Mouse (Mus musculus) hindbrain, embryonic 16.5 days (tissue): ENCODE measurements around the gene Gm43552. TPM values are rescaled to one million over a fixed set of nuclear protein-coding genes. Genes with fewer than 3 reads are reported as not detected.

Source experiments
- ATAC-seq: fragments of 200-750 bp; cut with Nextera tagmentation; 2 replicates; pipeline ENCODE4 v1.8.0; 2017; ENCODE audit warnings: moderate TSS enrichment, moderate library complexity
- H3K27ac ChIP-seq: fragments of 300-500 bp; sonication (generic); 2 replicates; pipeline ENCODE4 v1.5.1; 2014; ENCODE audit warnings: low read depth, mild to moderate bottlenecking, control low read depth, low read length, moderate library complexity
- H3K27me3 ChIP-seq: fragments of 300-500 bp; sonication (generic); replicated peaks from 2 replicates; pipeline ENCODE4 v1.6.1; 2014; ENCODE audit warnings: low read length; ENCODE audit not compliant: control insufficient read depth, insufficient read depth
- H3K36me3 ChIP-seq: fragments of 300-500 bp; sonication (generic); 2 replicates; pipeline ENCODE4 v1.6.1; 2014; ENCODE audit warnings: mild to moderate bottlenecking, low read length, moderate library complexity, mixed read lengths; ENCODE audit not compliant: control insufficient read depth, insufficient read depth
- H3K4me1 ChIP-seq: fragments of 300-500 bp; sonication (generic); 2 replicates; pipeline ENCODE4 v1.6.1; 2014; ENCODE audit warnings: low read depth, low read length; ENCODE audit not compliant: control insufficient read depth, insufficient read depth
- H3K4me2 ChIP-seq: fragments of 300-500 bp; sonication (generic); 2 replicates; pipeline ENCODE4 v1.6.1; 2014; ENCODE audit warnings: mild to moderate bottlenecking, low read length, control low read depth, moderate library complexity
- H3K4me3 ChIP-seq: fragments of 300-500 bp; sonication (generic); 2 replicates; pipeline ENCODE4 v1.5.1; 2014; ENCODE audit warnings: mild to moderate bottlenecking, low read length, control low read depth, moderate library complexity
- H3K9ac ChIP-seq: fragments of 300-500 bp; sonication (generic); 2 replicates; pipeline ENCODE4 v1.6.1; 2014; ENCODE audit warnings: low read depth, mild to moderate bottlenecking, control low read depth, low read length, moderate library complexity
- H3K9me3 ChIP-seq: fragments of 300-500 bp; sonication (generic); 2 replicates; pipeline ENCODE4 v1.6.1; 2014; ENCODE audit warnings: mild to moderate bottlenecking, low read length, moderate library complexity; ENCODE audit not compliant: control insufficient read depth
- WGBS: fragments of 180-500 bp; shearing (Covaris S2); extraction: QIAGEN DNeasy Blood & Tissue Kit; methylation state at CpG from one replicate; pipeline ENCODE4 v1.1.7; 2014; 5-methylcytosine and 5-hydroxymethylcytosine counted together
- polyA plus RNA-seq: library from polyadenylated mRNA; unstranded; fragments of >200 nt; fragmentation: Nextera tagmentation; extraction: Ambion mirVana; gene quantifications from 2 replicates; pipeline ENCODE4 v1.2.1, GENCODE M21; 2015

Gene Gm43552
- polyA plus RNA-seq, 1 experiment from 2014 or later = not detected

- Histone ChIP-seq H3K27ac (no peak overlapping the region), H3K36me3 (no peaks in the 10 kb centered on the region), H3K9ac (no peak overlapping the region), H3K4me1 (no peaks in the 10 kb centered on the region), H3K4me3 (no peak overlapping the region), H3K9me3 (no peaks in the 10 kb centered on the region), H3K4me2 (peak overlapping the region; percentile 24; the same call in 1 of the 2 replicates), H3K27me3 (no peaks in the 10 kb centered on the region; the same call in 1 of the 2 replicates)
- WGBS = 7% methylated on average over 8 of the region's 8 CpGs
- ATAC-seq = no peak
These were observed 13.2 kb upstream of the Gm43552 start for GRCm38 (mm10) chr5:65505786-65506185.

DNA sequence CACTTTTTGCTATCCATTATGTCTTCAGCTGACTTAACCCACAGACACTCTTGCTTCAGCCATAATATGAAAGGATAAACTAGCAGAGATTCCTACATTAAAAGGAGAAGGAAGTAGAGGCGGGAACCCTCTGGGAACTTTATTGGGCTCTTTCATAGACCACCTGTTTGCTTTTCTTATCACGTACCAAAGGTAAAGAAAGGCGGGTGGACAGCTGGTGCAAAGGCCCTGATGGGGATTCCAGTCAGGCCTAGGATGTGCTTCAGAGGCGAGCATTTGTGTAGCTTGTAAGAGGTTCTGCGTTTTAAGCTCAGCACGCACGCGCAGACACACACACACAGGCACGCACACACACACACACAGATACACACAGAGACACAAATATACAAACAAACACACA, 8.8 kb upstream of the Gm43552 start:
- Histone ChIP-seq H3K4me2 (no peak overlapping the region), H3K36me3 (no peaks in the 10 kb centered on the region), H3K27ac (no peak overlapping the region), H3K9me3 (no peaks in the 10 kb centered on the region), H3K9ac (no peak overlapping the region), H3K27me3 (no peaks in the 10 kb centered on the region), H3K4me1 (no peaks in the 10 kb centered on the region), H3K4me3 (no peak overlapping the region)
- WGBS = 93% methylated on average over 9 of the region's 9 CpGs
- no peak for ATAC-seq

DNA sequence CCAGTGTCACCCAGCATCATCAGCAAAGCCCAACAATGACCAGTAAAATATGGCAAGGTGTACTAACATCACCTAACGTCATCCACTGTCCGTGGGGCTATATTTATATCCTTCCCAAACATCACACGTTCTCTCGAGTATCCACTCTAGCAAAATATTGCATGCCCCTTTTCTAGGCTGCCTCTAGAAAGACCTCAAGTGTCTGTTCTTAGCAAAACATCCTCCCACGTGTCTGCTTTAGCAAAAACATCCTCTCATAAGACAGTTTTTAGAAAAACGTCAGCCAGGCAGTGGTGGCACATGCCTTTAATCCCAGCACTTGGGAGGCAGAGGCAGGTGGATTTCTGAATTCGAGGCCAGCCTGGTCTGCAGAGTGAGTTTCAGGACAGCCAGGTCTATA, 7.6 kb upstream of the Gm43552 start:
- Histone ChIP-seq H3K9ac (no peak overlapping the region), H3K4me1 (no peaks in the 10 kb centered on the region), H3K27me3 (no peaks in the 10 kb centered on the region), H3K4me3 (no peak overlapping the region), H3K4me2 (no peak overlapping the region), H3K9me3 (no peaks in the 10 kb centered on the region), H3K27ac (no peak overlapping the region), H3K36me3 (no peaks in the 10 kb centered on the region)
- 82% methylated on average over 7 of the region's 7 CpGs for WGBS
- ATAC-seq = no peak

- Histone ChIP-seq H3K9ac (peak overlapping the region; percentile 97), H3K4me2 (peak overlapping the region; percentile 89), H3K9me3 (no peaks in the 10 kb centered on the region), H3K4me1 (peaks cover 18% of the 10 kb centered on the region), H3K4me3 (peak overlapping the region; percentile 96), H3K27me3 (no peaks in the 10 kb centered on the region), H3K36me3 (no peaks in the 10 kb centered on the region; the same call in 1 of the 2 replicates), H3K27ac (peak overlapping the region; percentile 97)
- ATAC-seq = peak; percentile 82
- WGBS = under 1% methylated on average over 57 of the region's 57 CpGs
These were observed 592 bp downstream of the Gm43552 start for GRCm38 (mm10) chr5:65491767-65492715.

DNA sequence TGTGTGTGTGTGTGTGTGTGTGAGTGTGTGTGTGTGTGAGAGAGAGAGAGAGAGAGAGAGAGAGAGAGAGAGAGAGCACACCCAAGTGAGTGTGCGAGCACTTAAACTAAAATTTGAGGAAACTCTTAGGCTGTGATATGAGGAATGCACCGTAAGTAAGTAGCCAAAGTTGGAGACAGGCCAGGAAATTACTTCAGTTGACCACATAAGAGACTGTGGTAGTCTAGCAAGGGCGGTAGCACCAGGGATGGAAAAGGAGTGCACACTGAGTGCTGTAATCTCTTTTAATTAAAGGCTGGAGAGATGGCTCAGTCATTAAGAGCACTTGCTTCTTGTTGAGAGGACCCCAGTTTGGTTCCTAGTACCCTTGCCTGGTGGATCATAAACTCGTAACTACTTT, 2.8 kb downstream of the Gm43552 start:
- no peaks in the 10 kb centered on the region; the same call in 1 of the 2 replicates for H3K36me3 ChIP-seq
- no peak overlapping the region for H3K4me2 ChIP-seq
- peaks cover 18% of the 10 kb centered on the region for H3K4me1 ChIP-seq
- no peaks in the 10 kb centered on the region for H3K27me3 ChIP-seq
- H3K9ac ChIP-seq = no peak overlapping the region
- H3K9me3 ChIP-seq = no peaks in the 10 kb centered on the region
- no peak overlapping the region for H3K4me3 ChIP-seq
- WGBS = 77% methylated on average over 4 of the region's 4 CpGs
- no peak overlapping the region for H3K27ac ChIP-seq
- ATAC-seq = no peak

GRCm38 (mm10) chr5:65488725-65489124, 3.9 kb downstream of the Gm43552 start:
- H3K4me3 ChIP-seq = no peak overlapping the region
- no peak for ATAC-seq
- peaks cover 18% of the 10 kb centered on the region for H3K4me1 ChIP-seq
- no peaks in the 10 kb centered on the region for H3K9me3 ChIP-seq
- no peak overlapping the region for H3K4me2 ChIP-seq
- WGBS = 83% methylated on average over 7 of the region's 7 CpGs
- H3K9ac ChIP-seq = no peak overlapping the region
- H3K27me3 ChIP-seq = no peaks in the 10 kb centered on the region
- H3K27ac ChIP-seq = no peak overlapping the region
- H3K36me3 ChIP-seq = no peaks in the 10 kb centered on the region; the same call in 1 of the 2 replicates

- Histone ChIP-seq H3K9ac (no peak overlapping the region), H3K4me2 (no peak overlapping the region), H3K4me1 (peaks cover 14% of the 10 kb centered on the region), H3K36me3 (no peaks in the 10 kb centered on the region; the same call in 1 of the 2 replicates), H3K27me3 (no peaks in the 10 kb centered on the region), H3K4me3 (no peak overlapping the region), H3K27ac (no peak overlapping the region), H3K9me3 (no peaks in the 10 kb centered on the region)
- no peak for ATAC-seq
- WGBS = 82% methylated on average over 10 of the region's 10 CpGs
These were observed 5.3 kb downstream of the Gm43552 start for GRCm38 (mm10) chr5:65487381-65487780.

DNA sequence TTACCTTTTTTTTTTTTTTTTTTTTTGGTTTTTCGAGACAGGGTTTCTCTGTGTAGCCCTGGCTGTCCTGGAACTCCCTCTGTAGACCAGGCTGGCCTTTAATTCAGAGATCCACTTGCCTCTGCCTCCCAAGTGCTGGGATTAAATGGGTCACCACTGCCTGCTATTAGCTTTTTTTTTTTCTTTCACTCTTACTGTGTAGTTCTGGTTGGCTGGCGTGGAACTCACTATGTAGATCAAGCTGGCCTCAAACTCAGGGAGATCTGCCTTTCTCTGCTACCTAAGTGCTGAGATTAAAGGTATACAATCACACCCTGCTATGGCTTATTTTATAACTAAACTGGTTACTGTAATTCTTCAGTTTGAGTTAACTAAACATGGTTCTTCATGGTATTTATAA, 6.1 kb downstream of the Gm43552 start:
- no peak for ATAC-seq
- Histone ChIP-seq H3K9me3 (no peaks in the 10 kb centered on the region), H3K27ac (no peak overlapping the region), H3K36me3 (no peaks in the 10 kb centered on the region; the same call in 1 of the 2 replicates), H3K4me2 (no peak overlapping the region), H3K4me3 (no peak overlapping the region), H3K27me3 (no peaks in the 10 kb centered on the region), H3K4me1 (peaks cover 12% of the 10 kb centered on the region), H3K9ac (no peak overlapping the region)
- WGBS = 100% methylated on average over 2 of the region's 2 CpGs

GRCm38 (mm10) chr5:65482996-65483395, 9.6 kb downstream of the Gm43552 start:
- WGBS = 87% methylated on average over 4 of the region's 4 CpGs
- Histone ChIP-seq H3K9me3 (no peaks in the 10 kb centered on the region), H3K27me3 (no peaks in the 10 kb centered on the region), H3K4me1 (no peaks in the 10 kb centered on the region), H3K4me3 (no peak overlapping the region), H3K36me3 (no peaks in the 10 kb centered on the region), H3K4me2 (no peak overlapping the region), H3K9ac (no peak overlapping the region), H3K27ac (no peak overlapping the region)
- ATAC-seq = no peak
